Mouse (Mus musculus) small intestine, adult 2 months (tissue): Measurements from ENCODE around the gene Pik3c2b. TPM values are rescaled to one million over a fixed set of nuclear protein-coding genes. Genes with fewer than 3 reads are reported as not detected.

Source experiments
- H3K27ac ChIP-seq: fragments of 200-500 bp; 2 replicates; pipeline ENCODE4 v1.5.1; 2012; ENCODE audit warnings: low read depth, low read length, control low read depth, inconsistent platforms; ENCODE audit not compliant: insufficient read depth
- H3K27me3 ChIP-seq: fragments of 200-500 bp; 2 replicates; pipeline ENCODE4 v1.6.1; 2012; ENCODE audit warnings: mild to moderate bottlenecking, moderate library complexity, low read length, inconsistent platforms; ENCODE audit not compliant: control insufficient read depth, insufficient read depth
- H3K36me3 ChIP-seq: fragments of 200-500 bp; 2 replicates; pipeline ENCODE4 v1.6.1; 2012; ENCODE audit warnings: mild to moderate bottlenecking, low read length, control low read depth, inconsistent platforms; ENCODE audit not compliant: control insufficient read depth, insufficient read depth
- H3K4me1 ChIP-seq: fragments of 200-500 bp; 2 replicates; pipeline ENCODE4 v1.6.1; 2012; ENCODE audit warnings: low read length, inconsistent platforms, mixed read lengths; ENCODE audit not compliant: control insufficient read depth, insufficient read depth, insufficient read length
- H3K4me3 ChIP-seq: fragments of 200-500 bp; 2 replicates; pipeline ENCODE4 v1.5.1; 2012; ENCODE audit warnings: low read depth, mild to moderate bottlenecking, control low read depth, inconsistent platforms, low read length, moderate library complexity
- CTCF ChIP-seq: fragments of 200-500 bp; IDR thresholded peaks from 2 replicates; pipeline ENCODE4 v1.5.1; 2012; ENCODE audit warnings: low read depth, mild to moderate bottlenecking, control low read depth, inconsistent platforms, low read length, moderate library complexity, mixed read lengths; ENCODE audit not compliant: insufficient replicate concordance, insufficient read length; ENCODE audit errors: extremely low read depth
- POLR2A ChIP-seq: fragments of 200-500 bp; IDR thresholded peaks from 2 replicates; pipeline ENCODE4 v1.6.1; 2012; ENCODE audit warnings: low read depth, mild to moderate bottlenecking, control low read depth, inconsistent platforms, low read length, moderate library complexity
- WGBS: fragments of 180-500 bp; shearing (Covaris S2); methylation state at CpG from one replicate; pipeline ENCODE4 v1.1.7; 2018; 5-methylcytosine and 5-hydroxymethylcytosine counted together
- polyA plus RNA-seq: library from polyadenylated mRNA; depleted of rRNA; stranded (reverse); fragments of >200 nt; gene quantifications from 2 replicates; pipeline ENCODE4 v1.2.3, GENCODE M21; 2012; rRNA removed

The Pik3c2b gene
- polyA plus RNA-seq = 13.2 and 23.9 TPM in 2 replicates

DNA sequence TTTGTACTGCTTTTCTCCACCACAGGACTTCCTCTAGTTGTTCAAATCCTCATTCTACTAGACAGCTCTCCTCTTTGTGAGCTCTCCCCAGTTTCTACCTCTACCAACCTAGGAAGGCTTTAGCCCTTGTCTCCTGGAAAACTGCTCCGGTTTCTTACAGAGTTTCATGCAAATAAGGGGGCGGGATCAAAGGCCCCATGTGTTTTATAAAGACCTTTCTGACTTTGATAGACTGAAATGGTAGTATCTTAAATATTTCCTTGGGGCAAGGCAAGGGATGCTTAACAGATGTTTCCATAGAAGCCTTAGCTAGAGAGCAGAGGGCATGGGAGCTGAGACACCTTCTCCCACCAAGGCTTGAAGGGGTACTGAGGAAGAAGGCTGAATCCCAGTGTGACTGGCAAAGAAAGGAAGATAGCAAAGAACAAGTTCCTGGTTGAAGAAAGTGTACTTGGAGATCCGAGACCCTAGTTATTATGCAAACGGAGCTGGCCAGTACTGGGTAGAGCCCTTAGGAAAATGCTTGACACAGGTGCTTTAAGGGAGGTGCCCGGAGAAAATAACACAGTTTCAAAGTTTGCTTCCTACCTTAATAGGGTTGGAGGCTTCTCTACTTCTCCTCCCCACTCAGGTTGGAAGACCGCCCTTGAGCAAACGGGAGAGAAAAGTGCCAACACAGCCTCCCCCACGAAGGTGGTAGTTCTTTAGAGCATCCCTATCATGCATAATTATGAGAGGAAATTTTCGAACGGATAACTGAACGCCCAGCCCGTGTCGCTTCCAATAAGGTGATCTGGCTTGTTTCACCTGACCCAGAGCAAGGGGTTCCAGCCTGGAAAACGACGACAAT, at the start of gene Pik3c2b:
TSS of gene Pik3c2b (plus strand) at position 657 of the 850 bp plus-strand sequence.
- 3% methylated on average over 15 of the region's 15 CpGs for WGBS
- Histone ChIP-seq H3K4me3 (peak within 1 kb of the TSS; percentile 92), H3K27me3 (no peaks in the 10 kb centered on the region), H3K27ac (peak within 1 kb of the TSS; percentile 91), H3K36me3 (no peaks in the 10 kb centered on the region), H3K4me1 (peaks cover 8% of the 10 kb centered on the region; the same call in 1 of the 2 replicates)
- no peak for TF ChIP-seq CTCF
- TF ChIP-seq POLR2A = no peak

DNA sequence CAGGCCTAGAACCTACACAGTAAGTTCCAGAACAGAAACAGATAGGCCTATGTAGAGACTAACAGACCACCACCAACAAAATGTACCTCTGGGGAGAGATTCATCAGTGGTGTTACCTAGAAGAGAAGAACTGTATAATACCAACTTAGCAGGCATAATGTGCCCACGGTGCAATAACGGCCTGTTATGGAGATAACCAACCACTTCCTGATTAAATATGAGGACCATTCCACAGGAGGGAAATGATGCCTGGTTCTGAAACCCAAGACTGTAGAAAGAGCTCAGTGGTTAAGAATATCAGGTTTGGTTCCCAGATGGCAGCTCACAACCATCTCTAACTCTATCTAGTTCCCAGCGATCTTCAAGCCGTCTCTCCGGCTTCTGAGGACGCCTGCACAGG, 45.1 kb upstream of the Pik3c2b start:
- H3K4me1 ChIP-seq = no peaks in the 10 kb centered on the region
- H3K27ac ChIP-seq = no peak overlapping the region
- peaks cover 60% of the 10 kb centered on the region for H3K36me3 ChIP-seq
- TF ChIP-seq CTCF = no peak
- no peak for TF ChIP-seq POLR2A
- WGBS = 89% methylated on average over 6 of the region's 6 CpGs
- H3K4me3 ChIP-seq = no peak overlapping the region
- H3K27me3 ChIP-seq = no peaks in the 10 kb centered on the region

DNA sequence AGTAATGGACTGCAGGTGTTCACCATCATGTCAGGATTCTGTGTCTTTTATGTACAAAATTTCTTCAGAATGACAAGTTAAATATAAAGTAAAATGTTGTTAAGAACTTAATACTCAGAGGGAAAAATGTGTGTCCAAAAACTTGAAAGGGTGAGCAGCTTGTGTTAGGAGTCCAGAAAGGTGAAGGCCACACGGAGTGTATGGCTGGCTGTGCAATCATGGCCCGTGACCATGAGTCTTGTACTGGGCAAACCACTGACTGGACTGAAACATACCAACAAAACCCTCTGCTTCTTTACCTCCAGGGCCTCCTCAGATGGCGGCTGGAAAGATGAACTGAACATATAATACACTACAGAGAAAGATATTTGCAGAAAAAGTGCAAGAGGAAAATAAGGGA, 38.9 kb upstream of the Pik3c2b start:
- H3K36me3 ChIP-seq = peaks cover 42% of the 10 kb centered on the region
- no peaks in the 10 kb centered on the region; the same call in 1 of the 2 replicates for H3K4me1 ChIP-seq
- no peak for TF ChIP-seq CTCF
- TF ChIP-seq POLR2A = no peak
- H3K27me3 ChIP-seq = no peaks in the 10 kb centered on the region
- H3K4me3 ChIP-seq = no peak overlapping the region
- H3K27ac ChIP-seq = no peak overlapping the region
- WGBS = 93% methylated on average over 3 of the region's 3 CpGs

DNA sequence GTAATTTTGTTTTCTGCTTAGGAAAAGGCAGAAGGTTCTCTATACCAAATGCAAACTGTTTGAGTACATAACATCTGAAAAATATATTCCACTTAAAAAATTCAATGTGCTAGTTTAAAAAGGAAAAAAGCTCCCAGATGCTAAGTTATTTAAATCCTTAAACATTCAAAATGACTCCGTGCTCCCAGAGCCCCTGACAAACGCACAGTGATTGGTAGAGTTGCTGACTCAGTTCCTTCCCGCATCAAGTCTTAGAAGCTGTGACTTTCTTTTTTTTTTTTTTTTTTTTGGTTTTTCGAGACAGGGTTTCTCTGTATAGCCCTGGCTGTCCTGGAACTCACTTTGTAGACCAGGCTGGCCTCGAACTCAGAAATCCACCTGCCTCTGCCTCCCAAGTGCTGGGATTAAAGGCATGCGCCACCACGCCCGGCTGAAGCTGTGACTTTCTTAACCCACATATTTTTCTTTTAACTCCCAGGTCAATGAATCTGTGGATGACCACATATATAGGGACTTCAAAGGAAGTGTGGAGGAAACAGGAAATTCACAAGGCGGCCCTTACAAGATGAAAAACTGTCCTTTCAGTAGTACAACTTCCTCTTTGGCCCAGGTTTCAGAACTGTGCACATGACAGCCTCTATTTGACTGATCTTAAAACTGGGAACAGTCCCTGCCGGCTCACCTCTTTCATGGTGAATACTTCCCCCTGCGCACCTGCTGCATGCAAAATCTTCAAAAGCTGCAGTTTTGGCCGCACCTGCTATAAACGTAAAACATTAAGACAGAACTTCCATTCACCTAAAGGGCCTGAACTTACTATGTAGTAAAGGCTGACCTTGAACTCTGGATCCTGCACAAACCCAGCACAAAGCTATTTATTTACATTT, 33.3 kb upstream of the Pik3c2b start:
- TF ChIP-seq CTCF (no peak), POLR2A (no peak)
- WGBS = 53% methylated on average over 12 of the region's 13 CpGs
- no peaks in the 10 kb centered on the region for H3K4me1 ChIP-seq
- H3K27me3 ChIP-seq = no peaks in the 10 kb centered on the region
- H3K27ac ChIP-seq = no peak overlapping the region
- peaks cover 41% of the 10 kb centered on the region for H3K36me3 ChIP-seq
- no peak overlapping the region for H3K4me3 ChIP-seq

DNA sequence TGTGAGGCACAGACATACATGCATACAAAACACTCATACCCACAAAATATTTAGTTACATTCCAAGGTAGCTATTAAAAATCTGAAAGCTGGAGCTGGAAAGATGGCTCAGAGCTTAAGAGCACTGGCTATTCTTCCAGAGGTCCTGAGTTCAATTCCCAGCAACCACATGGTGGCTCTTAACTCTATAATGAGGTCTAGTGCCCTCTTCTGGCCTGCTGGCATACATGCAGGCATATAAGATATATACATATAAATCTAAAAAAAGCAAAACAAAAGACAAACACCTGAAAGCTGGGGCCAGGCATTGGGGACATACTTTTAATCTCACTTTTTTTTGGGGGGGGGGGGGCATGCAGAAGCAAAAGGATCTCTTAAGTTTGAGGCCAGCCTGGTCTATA, 32.1 kb upstream of the Pik3c2b start:
- TF ChIP-seq POLR2A (no peak), CTCF (no peak)
- H3K4me1 ChIP-seq = no peaks in the 10 kb centered on the region
- no peak overlapping the region for H3K4me3 ChIP-seq
- no peak overlapping the region for H3K27ac ChIP-seq
- H3K27me3 ChIP-seq = no peaks in the 10 kb centered on the region
- H3K36me3 ChIP-seq = peaks cover 43% of the 10 kb centered on the region

DNA sequence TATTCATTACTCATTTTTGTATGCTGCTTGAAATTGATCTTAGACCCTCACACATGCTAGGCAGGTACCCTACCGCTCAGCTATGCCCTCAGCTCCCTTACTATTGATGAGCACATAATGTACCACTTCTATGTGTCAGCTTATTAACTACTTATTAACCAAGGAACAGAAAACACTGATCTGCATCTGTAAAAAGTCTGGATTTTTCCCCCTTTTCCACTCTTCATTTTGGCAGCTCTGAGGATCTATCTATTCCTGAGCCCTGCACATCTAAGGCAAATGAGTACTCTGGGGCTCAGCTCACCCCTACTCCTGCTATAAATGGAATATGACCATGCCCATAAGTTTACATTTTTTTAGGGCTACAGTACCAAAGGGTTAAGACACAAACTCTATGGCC, 31.3 kb upstream of the Pik3c2b start:
- Histone ChIP-seq H3K27me3 (no peaks in the 10 kb centered on the region), H3K27ac (no peak overlapping the region), H3K4me3 (no peak overlapping the region), H3K36me3 (peaks cover 41% of the 10 kb centered on the region), H3K4me1 (no peaks in the 10 kb centered on the region)
- TF ChIP-seq POLR2A (no peak), CTCF (no peak)
- 91% methylated on average over 1 of the region's 1 CpGs for WGBS

DNA sequence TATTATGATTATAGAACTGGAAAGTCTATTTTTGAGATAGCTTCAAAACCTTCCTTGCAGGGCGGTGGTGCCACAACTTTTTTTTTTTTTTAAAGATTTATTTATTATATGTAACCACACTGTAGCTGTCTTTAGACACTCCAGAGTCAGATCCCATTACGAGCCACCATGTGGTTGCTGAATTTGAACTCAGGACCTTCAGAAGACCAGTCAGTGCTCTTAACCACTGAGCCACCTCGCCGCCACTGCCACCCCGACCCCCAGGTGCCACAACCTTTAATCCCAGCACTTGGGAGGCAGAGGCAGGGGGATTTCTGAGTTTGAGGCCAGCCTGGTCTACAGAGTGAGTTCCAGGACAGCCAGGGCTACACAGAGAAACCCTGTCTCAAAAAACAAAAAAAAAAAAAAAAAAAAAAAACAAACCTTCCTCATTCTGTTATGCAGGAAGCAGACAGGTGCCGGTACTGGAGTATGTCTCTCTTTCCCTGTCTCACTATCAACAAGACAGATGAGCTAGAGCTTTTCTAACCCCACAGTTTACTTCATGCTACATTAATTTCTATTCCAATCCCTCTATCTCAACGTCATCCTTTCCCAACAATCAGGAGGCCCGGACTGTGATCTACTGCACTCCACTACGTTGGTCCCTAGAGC, 28.6 kb upstream of the Pik3c2b start:
- TF ChIP-seq CTCF (no peak), POLR2A (no peak)
- peaks cover 35% of the 10 kb centered on the region for H3K36me3 ChIP-seq

More for the DNA sequence above, 28.6 kb upstream of the Pik3c2b start:
- WGBS = 91% methylated on average over 9 of the region's 9 CpGs
- Histone ChIP-seq H3K27me3 (no peaks in the 10 kb centered on the region), H3K4me1 (no peaks in the 10 kb centered on the region; the same call in 1 of the 2 replicates), H3K27ac (no peak overlapping the region), H3K4me3 (no peak overlapping the region)
